Mouse (Mus musculus): ENCODE results near the gene Mamdc2. TPM values are rescaled to one million over a fixed set of nuclear protein-coding genes. Genes with fewer than 3 reads are reported as not detected.
"Not testable (repeated sequence)": the region's sequence is repeated elsewhere in the genome, so short reads cannot be mapped to it uniquely, and the experiment has no call there.

Gene Mamdc2
- polyA plus RNA-seq (2015; fragmentation: Nextera tagmentation; extraction: Ambion mirVana), result 2.6 and 2.7 TPM in 2 replicates

- Histone ChIP-seq H3K9me3 (replicated peaks; ENCODE audit: low read length) (no peaks in the 10 kb centered on the region), H3K36me3 (ENCODE audit: insufficient read depth, low read length) (no peaks in the 10 kb centered on the region), H3K4me3 (replicated peaks; ENCODE audit: low read depth, low read length) (peak within 1 kb of the TSS; percentile 42), H3K27me3 (ENCODE audit: insufficient read depth, low read length) (0 out of 2 replicates have a peak, but pooled peaks cover 3% of the 10 kb centered on the region), H3K4me1 (replicated peaks; ENCODE audit: insufficient read depth, low read length) (no peaks in the 10 kb centered on the region; the same call in 1 of the 2 replicates), H3K9ac (ENCODE audit: low read depth, low read length) (peak within 1 kb of the TSS; percentile 53), H3K4me2 (ENCODE audit: low read length) (peak within 1 kb of the TSS; percentile 98), H3K27ac (no peak within 1 kb of the TSS)
- DNase-seq (ENCODE audit: low spot score) (peak; percentile 43), ATAC-seq (replicated peaks; ENCODE audit: low FRiP score, low read depth) (no peak; the same call in 1 of the 2 replicates)
- under 1% methylated on average over 19 of the region's 19 CpGs for WGBS
- no peak for TF ChIP-seq CTCF (IDR thresholded peaks at IDR 0.05; ENCODE audit: low read depth)
Observed at GRCm38 (mm10) chr19:23447988-23448497, at the start of gene Mamdc2. Gene Mamdc2 (minus strand): TSS chr19:23448442.

- no peak overlapping the region for H3K27ac ChIP-seq
- 86% methylated on average over 7 of the region's 7 CpGs for WGBS
- H3K27me3 ChIP-seq (ENCODE audit: insufficient read depth, low read length), result no peaks in the 10 kb centered on the region
- no peak for TF ChIP-seq CTCF (IDR thresholded peaks at IDR 0.05; ENCODE audit: low read depth)
- H3K9me3 ChIP-seq (replicated peaks; ENCODE audit: low read length), result no peaks in the 10 kb centered on the region
- no peak overlapping the region for H3K9ac ChIP-seq (ENCODE audit: low read depth, low read length)
- no peak for DNase-seq (ENCODE audit: low spot score)
- ATAC-seq (replicated peaks; ENCODE audit: low FRiP score, low read depth), result no peak
- H3K4me1 ChIP-seq (replicated peaks; ENCODE audit: insufficient read depth, low read length), result no peaks in the 10 kb centered on the region; the same call in 1 of the 2 replicates
- no peak overlapping the region for H3K4me3 ChIP-seq (replicated peaks; ENCODE audit: low read depth, low read length)
- no peak overlapping the region for H3K4me2 ChIP-seq (ENCODE audit: low read length)
- H3K36me3 ChIP-seq (ENCODE audit: insufficient read depth, low read length), result no peaks in the 10 kb centered on the region
Observed at GRCm38 (mm10) chr19:23498011-23498410, 49.8 kb upstream of the Mamdc2 start.

- DNase-seq (ENCODE audit: low spot score) (peak; percentile 69), ATAC-seq (replicated peaks; ENCODE audit: low FRiP score, low read depth) (no peak)
- Histone ChIP-seq H3K4me2 (ENCODE audit: low read length) (no peak overlapping the region), H3K27ac (no peak overlapping the region), H3K9me3 (replicated peaks; ENCODE audit: low read length) (no peaks in the 10 kb centered on the region), H3K9ac (ENCODE audit: low read depth, low read length) (no peak overlapping the region), H3K4me3 (replicated peaks; ENCODE audit: low read depth, low read length) (no peak overlapping the region), H3K27me3 (ENCODE audit: insufficient read depth, low read length) (no peaks in the 10 kb centered on the region), H3K36me3 (ENCODE audit: insufficient read depth, low read length) (no peaks in the 10 kb centered on the region), H3K4me1 (replicated peaks; ENCODE audit: insufficient read depth, low read length) (no peaks in the 10 kb centered on the region; the same call in 1 of the 2 replicates)
- TF ChIP-seq CTCF (IDR thresholded peaks at IDR 0.05; ENCODE audit: low read depth), result no peak
- WGBS, result 22% methylated on average over 10 of the region's 10 CpGs
Observed at GRCm38 (mm10) chr19:23497171-23497917, 49.1 kb upstream of the Mamdc2 start.

- 87% methylated on average over 3 of the region's 3 CpGs for WGBS
- ATAC-seq (replicated peaks; ENCODE audit: low FRiP score, low read depth), result 0 out of 2 replicates have a peak, but pooled peaks have one; percentile 7
- Histone ChIP-seq H3K36me3 (ENCODE audit: insufficient read depth, low read length) (no peaks in the 10 kb centered on the region), H3K4me3 (replicated peaks; ENCODE audit: low read depth, low read length) (no peak overlapping the region), H3K4me2 (ENCODE audit: low read length) (no peak overlapping the region), H3K27me3 (ENCODE audit: insufficient read depth, low read length) (no peaks in the 10 kb centered on the region), H3K27ac (no peak overlapping the region), H3K4me1 (replicated peaks; ENCODE audit: insufficient read depth, low read length) (no peaks in the 10 kb centered on the region; the same call in 1 of the 2 replicates), H3K9ac (ENCODE audit: low read depth, low read length) (no peak overlapping the region), H3K9me3 (replicated peaks; ENCODE audit: low read length) (no peaks in the 10 kb centered on the region)
- DNase-seq (ENCODE audit: low spot score), result no peak
- TF ChIP-seq CTCF (IDR thresholded peaks at IDR 0.05; ENCODE audit: low read depth), result no peak
Observed at GRCm38 (mm10) chr19:23496536-23496935, 48.3 kb upstream of the Mamdc2 start.

- H3K4me3 ChIP-seq (replicated peaks; ENCODE audit: low read depth, low read length), result no peak overlapping the region
- ATAC-seq (replicated peaks; ENCODE audit: low FRiP score, low read depth), result no peak
- H3K27ac ChIP-seq, result no peak overlapping the region
Observed at GRCm38 (mm10) chr19:23492663-23493062, 44.4 kb upstream of the Mamdc2 start.

GRCm38 (mm10) chr19:23490703-23491102 lies 42.5 kb upstream of the Mamdc2 start:
- not testable (repeated sequence) for H3K4me3 ChIP-seq (replicated peaks; ENCODE audit: low read depth, low read length); H3K4me1 ChIP-seq (replicated peaks; ENCODE audit: insufficient read depth, low read length); ATAC-seq (replicated peaks; ENCODE audit: low FRiP score, low read depth); H3K27me3 ChIP-seq (ENCODE audit: insufficient read depth, low read length); H3K9me3 ChIP-seq (replicated peaks; ENCODE audit: low read length); H3K36me3 ChIP-seq (ENCODE audit: insufficient read depth, low read length); DNase-seq (ENCODE audit: low spot score); H3K4me2 ChIP-seq (ENCODE audit: low read length); H3K27ac ChIP-seq; H3K9ac ChIP-seq (ENCODE audit: low read depth, low read length)
- 24% methylated on average over 7 of the region's 7 CpGs for WGBS

More at GRCm38 (mm10) chr19:23492663-23493062, 44.4 kb upstream of the Mamdc2 start:
- H3K9ac ChIP-seq (ENCODE audit: low read depth, low read length), result no peak overlapping the region
- no peaks in the 10 kb centered on the region for H3K36me3 ChIP-seq (ENCODE audit: insufficient read depth, low read length)
- TF ChIP-seq CTCF (IDR thresholded peaks at IDR 0.05; ENCODE audit: low read depth), result no peak
- no peaks in the 10 kb centered on the region; the same call in 1 of the 2 replicates for H3K4me1 ChIP-seq (replicated peaks; ENCODE audit: insufficient read depth, low read length)
- H3K27me3 ChIP-seq (ENCODE audit: insufficient read depth, low read length), result no peaks in the 10 kb centered on the region
- DNase-seq (ENCODE audit: low spot score), result no peak
- no peaks in the 10 kb centered on the region for H3K9me3 ChIP-seq (replicated peaks; ENCODE audit: low read length)
- H3K4me2 ChIP-seq (ENCODE audit: low read length), result no peak overlapping the region

Data from kidney, postnatal 0 days (tissue).